Mouse (Mus musculus) intestine, postnatal 0 days (tissue): ENCODE measurements around the gene Ubr1. TPM values are rescaled to one million over a fixed set of nuclear protein-coding genes. Genes with fewer than 3 reads are reported as not detected.

ENCODE experiments used
- ATAC-seq: fragments of 200-750 bp; cut with Nextera tagmentation; 2 replicates; pipeline ENCODE4 v1.8.0; 2017; ENCODE audit warnings: mild to moderate bottlenecking, moderate TSS enrichment, moderate library complexity
- H3K27ac ChIP-seq: fragments of 300-500 bp; sonication (generic); 2 replicates; pipeline ENCODE4 v1.5.1; 2014; ENCODE audit warnings: mild to moderate bottlenecking, low read depth, low read length, moderate library complexity
- H3K27me3 ChIP-seq: fragments of 300-500 bp; sonication (generic); replicated peaks from 2 replicates; pipeline ENCODE4 v1.6.1; 2014; ENCODE audit warnings: low read length, mixed read lengths; ENCODE audit not compliant: control insufficient read depth, insufficient read depth
- H3K36me3 ChIP-seq: fragments of 300-500 bp; sonication (generic); 2 replicates; pipeline ENCODE4 v1.6.1; 2014; ENCODE audit warnings: mild to moderate bottlenecking, moderate library complexity; ENCODE audit not compliant: control insufficient read depth, insufficient read depth
- H3K4me1 ChIP-seq: fragments of 300-500 bp; sonication (generic); replicated peaks from 2 replicates; pipeline ENCODE4 v1.6.1; 2014; ENCODE audit warnings: antibody characterized with exemption, low read length, mixed read lengths; ENCODE audit not compliant: control insufficient read depth, insufficient read depth
- H3K4me2 ChIP-seq: fragments of 300-500 bp; sonication (generic); replicated peaks from 2 replicates; pipeline ENCODE4 v1.6.1; 2014; ENCODE audit warnings: low read depth, mild to moderate bottlenecking, moderate library complexity
- H3K4me3 ChIP-seq: fragments of 300-500 bp; sonication (generic); 2 replicates; pipeline ENCODE4 v1.5.1; 2014; ENCODE audit warnings: low read depth, low read length
- H3K9ac ChIP-seq: fragments of 300-500 bp; sonication (generic); 2 replicates; pipeline ENCODE4 v1.6.1; 2014; ENCODE audit warnings: mild to moderate bottlenecking, low read depth, low read length
- H3K9me3 ChIP-seq: fragments of 300-500 bp; sonication (generic); 2 replicates; pipeline ENCODE4 v1.6.1; 2016; ENCODE audit warnings: mixed run types; ENCODE audit not compliant: control insufficient read depth
- CTCF ChIP-seq: sonication (generic); IDR thresholded peaks from 2 replicates; pipeline ENCODE4 v1.5.1; 2016; ENCODE audit warnings: low read depth, mild to moderate bottlenecking, control low read depth, antibody characterized with exemption, moderate library complexity
- WGBS: fragments of 180-500 bp; shearing (Covaris S2); extraction: QIAGEN DNeasy Blood & Tissue Kit; methylation state at CpG from one replicate; pipeline ENCODE4 v1.1.7; 2014; 5-methylcytosine and 5-hydroxymethylcytosine counted together
- polyA plus RNA-seq: library from polyadenylated mRNA; unstranded; fragments of >200 nt; fragmentation: Nextera tagmentation; extraction: Ambion mirVana; gene quantifications from 2 replicates; pipeline ENCODE4 v1.2.1, GENCODE M21; 2015

Ubr1 gene
- polyA plus RNA-seq, 1 experiment from 2014 or later, result 6.5 TPM

DNA sequence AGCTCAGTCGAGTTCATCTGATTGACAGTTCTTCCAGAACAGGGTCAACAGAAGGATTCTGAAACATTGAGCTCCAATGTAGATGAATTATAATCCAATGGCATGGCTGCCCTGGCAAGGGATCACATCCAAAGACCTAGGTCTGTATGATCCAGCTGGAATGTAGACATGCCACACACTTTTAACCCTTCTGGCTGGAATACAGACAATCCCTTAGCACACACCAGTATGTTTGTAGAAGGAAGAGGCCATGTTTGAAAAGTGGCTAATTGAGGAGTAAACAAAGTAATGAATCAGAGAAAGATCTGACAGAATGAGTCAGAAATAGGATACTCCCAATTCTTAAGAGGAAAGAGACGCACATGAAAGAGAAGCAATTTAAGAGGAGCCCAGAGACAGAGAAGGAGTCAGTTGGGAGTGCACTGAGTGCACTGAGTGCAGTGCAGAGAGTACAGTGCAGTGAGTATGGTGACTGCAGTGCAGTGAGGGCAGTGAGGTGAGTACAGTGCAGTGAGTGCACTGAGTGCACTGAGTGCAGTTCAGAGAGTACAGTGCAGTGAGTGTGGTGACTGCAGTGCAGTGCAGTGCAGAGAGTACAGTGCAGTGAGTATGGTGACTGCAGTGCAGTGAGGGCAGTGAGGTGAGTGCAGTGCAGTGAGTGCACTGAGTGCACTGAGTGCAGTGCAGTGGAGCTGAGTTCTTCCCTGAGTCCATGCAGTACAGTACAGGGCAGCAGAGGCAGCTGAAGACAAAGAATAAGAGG, 18.2 kb downstream of the Ubr1 start:
- Histone ChIP-seq H3K9ac (no peak overlapping the region), H3K4me3 (no peak overlapping the region), H3K27ac (no peak overlapping the region), H3K4me1 (no peaks in the 10 kb centered on the region), H3K27me3 (no peaks in the 10 kb centered on the region), H3K4me2 (no peak overlapping the region), H3K9me3 (no peaks in the 10 kb centered on the region), H3K36me3 (peaks cover 24% of the 10 kb centered on the region)
- WGBS, result 36% methylated on average over 2 of the region's 2 CpGs
- ATAC-seq, result no peak; the same call in 1 of the 2 replicates
- TF ChIP-seq CTCF, result no peak

GRCm38 (mm10) chr2:120951208-120951607, 19.3 kb downstream of the Ubr1 start:
- no peak for TF ChIP-seq CTCF
- Histone ChIP-seq H3K36me3 (peaks cover 35% of the 10 kb centered on the region), H3K27me3 (no peaks in the 10 kb centered on the region), H3K9me3 (no peaks in the 10 kb centered on the region), H3K4me1 (no peaks in the 10 kb centered on the region), H3K4me3 (no peak overlapping the region), H3K4me2 (no peak overlapping the region), H3K9ac (no peak overlapping the region), H3K27ac (no peak overlapping the region)
- 74% methylated on average over 5 of the region's 5 CpGs for WGBS
- no peak for ATAC-seq

DNA sequence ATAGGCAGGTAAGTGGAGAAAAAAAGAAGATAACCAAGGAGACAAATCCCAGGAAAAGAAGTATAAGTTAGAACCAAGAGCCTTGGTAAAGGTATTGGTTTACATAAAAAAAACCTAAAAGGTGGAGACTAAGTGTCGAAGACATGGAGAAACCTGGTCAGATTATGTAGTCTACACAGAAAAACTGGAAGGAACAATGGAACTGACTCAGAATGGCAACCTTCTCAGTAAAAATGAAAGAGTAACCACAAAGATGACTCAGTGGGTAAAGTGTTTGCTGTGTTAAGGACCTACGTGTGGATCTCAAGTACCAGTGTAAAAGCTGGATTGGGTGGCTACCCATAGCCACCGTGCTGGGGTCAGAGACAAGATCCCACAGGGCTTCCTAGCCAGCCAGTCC, 37.5 kb downstream of the Ubr1 start:
- Histone ChIP-seq H3K4me2 (no peak overlapping the region), H3K4me1 (no peaks in the 10 kb centered on the region), H3K27ac (no peak overlapping the region), H3K27me3 (no peaks in the 10 kb centered on the region), H3K9me3 (no peaks in the 10 kb centered on the region), H3K36me3 (peaks cover 52% of the 10 kb centered on the region), H3K9ac (no peak overlapping the region), H3K4me3 (no peak overlapping the region)
- ATAC-seq, result no peak
- TF ChIP-seq CTCF, result no peak
- WGBS, result 95% methylated on average over 3 of the region's 3 CpGs

DNA sequence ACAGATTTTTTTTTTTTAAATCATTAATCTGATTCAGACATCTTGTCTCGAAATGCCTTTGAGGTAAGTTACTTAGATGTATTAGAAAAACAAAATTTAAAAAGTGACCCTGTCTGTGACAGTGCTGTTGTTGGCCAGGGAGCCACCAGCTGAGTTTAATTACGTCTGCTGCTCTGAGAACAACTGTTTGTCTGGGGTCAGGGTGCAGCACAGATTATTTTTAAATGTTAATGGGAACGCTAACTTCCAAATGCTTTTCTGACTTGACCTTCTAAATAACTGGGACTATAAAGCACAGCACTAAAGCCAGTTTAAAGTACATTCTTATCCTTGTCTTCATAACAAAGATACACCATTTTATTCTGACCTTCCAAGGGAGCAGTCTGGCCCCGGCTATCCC, 61.0 kb downstream of the Ubr1 start:
- no peak overlapping the region for H3K4me2 ChIP-seq
- H3K27ac ChIP-seq, result no peak overlapping the region
- peaks cover 25% of the 10 kb centered on the region for H3K36me3 ChIP-seq
- H3K9me3 ChIP-seq, result no peaks in the 10 kb centered on the region
- H3K4me3 ChIP-seq, result no peak overlapping the region
- 73% methylated on average over 4 of the region's 4 CpGs for WGBS
- TF ChIP-seq CTCF, result no peak
- H3K9ac ChIP-seq, result no peak overlapping the region
- H3K27me3 ChIP-seq, result no peaks in the 10 kb centered on the region
- no peak for ATAC-seq
- H3K4me1 ChIP-seq, result no peaks in the 10 kb centered on the region

DNA sequence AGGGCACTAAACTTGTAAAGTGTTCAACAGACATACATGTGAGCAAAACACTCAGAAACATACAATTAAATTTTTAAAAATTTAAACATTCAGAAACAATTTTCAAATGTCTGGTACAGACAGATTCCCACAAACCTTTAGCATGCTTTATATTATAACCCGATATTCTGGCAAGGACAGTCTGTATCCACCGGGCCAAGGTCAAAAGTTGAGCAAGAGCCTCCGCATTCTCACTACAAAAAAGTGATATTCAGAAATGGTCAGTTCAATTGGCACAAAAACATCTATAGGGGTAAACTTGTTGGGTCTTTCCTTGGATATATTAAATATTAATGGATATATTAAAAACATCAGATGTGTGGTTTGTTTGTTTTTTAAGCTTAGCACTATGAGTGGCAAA, 74.2 kb downstream of the Ubr1 start:
- peaks cover 46% of the 10 kb centered on the region for H3K36me3 ChIP-seq
- no peak overlapping the region for H3K9ac ChIP-seq
- 96% methylated on average over 3 of the region's 3 CpGs for WGBS

DNA sequence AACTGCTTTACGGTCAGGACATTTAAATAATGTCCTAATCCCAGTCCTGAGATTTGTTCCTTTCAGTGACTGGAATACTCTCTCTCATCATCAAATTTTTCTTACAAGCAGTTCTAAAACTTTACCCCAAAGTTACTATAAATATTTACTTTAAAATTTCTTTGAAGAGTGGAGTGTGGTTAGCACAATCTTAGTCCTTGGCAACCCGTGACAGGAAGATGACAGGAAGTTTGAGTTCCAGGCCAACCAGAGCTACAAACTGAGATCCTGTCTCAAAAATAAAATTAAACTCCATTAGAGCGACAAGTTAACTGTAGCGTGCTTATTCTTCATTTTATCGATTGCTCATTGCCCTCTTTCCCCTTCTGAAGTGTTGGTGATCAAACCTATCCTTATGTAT, 82.9 kb downstream of the Ubr1 start:
- no peak for TF ChIP-seq CTCF
- no peak overlapping the region for H3K27ac ChIP-seq
- H3K4me1 ChIP-seq, result no peaks in the 10 kb centered on the region
- WGBS, result 80% methylated on average over 5 of the region's 5 CpGs
- H3K27me3 ChIP-seq, result no peaks in the 10 kb centered on the region
- H3K36me3 ChIP-seq, result peaks cover 56% of the 10 kb centered on the region
- H3K4me2 ChIP-seq, result no peak overlapping the region
- H3K9me3 ChIP-seq, result no peaks in the 10 kb centered on the region
- H3K9ac ChIP-seq, result no peak overlapping the region
- H3K4me3 ChIP-seq, result no peak overlapping the region
- ATAC-seq, result no peak

More for the DNA sequence above, 74.2 kb downstream of the Ubr1 start:
- no peaks in the 10 kb centered on the region for H3K27me3 ChIP-seq
- no peak overlapping the region for H3K4me2 ChIP-seq
- H3K4me3 ChIP-seq, result no peak overlapping the region
- no peaks in the 10 kb centered on the region for H3K4me1 ChIP-seq
- H3K27ac ChIP-seq, result no peak overlapping the region
- H3K9me3 ChIP-seq, result no peaks in the 10 kb centered on the region
- TF ChIP-seq CTCF, result no peak
- ATAC-seq, result no peak
